Mouse (Mus musculus): ENCODE results near the gene Acsf3.

- no peak for TF ChIP-seq POLR2A (IDR thresholded peaks at IDR 0.05; ENCODE audit: insufficient read depth, low read length)
- no peak for TF ChIP-seq CTCF (IDR thresholded peaks at IDR 0.05; ENCODE audit: low read depth, low read length)
Measured at GRCm38 (mm10) chr8:122834416-122834815, 59.1 kb downstream of the Acsf3 start.

Data from ES-Bruce4 (cell line).